Mouse (Mus musculus) retina, postnatal 7 days (tissue): ENCODE data around the gene Nploc4.

Source experiments
- DNase-seq: peaks from one replicate; pipeline ENCODE4 v3.0.0-alpha.2; 2012; ENCODE audit warnings: low read depth, low spot score

Nploc4 gene

GRCm38 (mm10) chr11:120341661-120342060, 95.8 kb downstream of the Nploc4 start:
- no peak for DNase-seq

GRCm38 (mm10) chr11:120339978-120340513, 97.5 kb downstream of the Nploc4 start:
- DNase-seq: no peak

GRCm38 (mm10) chr11:120338786-120339185, 98.7 kb downstream of the Nploc4 start:
- DNase-seq: no peak

GRCm38 (mm10) chr11:120337447-120337846, 100.1 kb downstream of the Nploc4 start:
- DNase-seq: no peak

- DNase-seq: no peak
Observed at GRCm38 (mm10) chr11:120335431-120336021, 102.0 kb downstream of the Nploc4 start.
